Mouse (Mus musculus) forebrain, embryonic 12.5 days (tissue): ENCODE results near the gene Uqcrfs1. TPM values are rescaled to one million over a fixed set of nuclear protein-coding genes. Genes with fewer than 3 reads are reported as not detected.

ENCODE experiments used
- ATAC-seq: fragments of 200-750 bp; cut with Nextera tagmentation; 2 replicates; pipeline ENCODE4 v1.8.0; 2017; ENCODE audit warnings: moderate TSS enrichment; ENCODE audit not compliant: low FRiP score
- H3K27ac ChIP-seq: fragments of 300-500 bp; sonication (generic); 2 replicates; pipeline ENCODE4 v1.5.1; 2016; ENCODE audit warnings: mild to moderate bottlenecking
- H3K27me3 ChIP-seq: fragments of 300-500 bp; sonication (generic); 2 replicates; pipeline ENCODE4 v1.6.1; 2016; ENCODE audit warnings: mild to moderate bottlenecking
- H3K36me3 ChIP-seq: fragments of 300-500 bp; sonication (generic); replicated peaks from 2 replicates; pipeline ENCODE4 v1.6.1; 2016; ENCODE audit warnings: mild to moderate bottlenecking
- H3K4me1 ChIP-seq: fragments of 300-500 bp; sonication (generic); 2 replicates; pipeline ENCODE4 v1.6.1; 2016
- H3K4me2 ChIP-seq: fragments of 300-500 bp; sonication (generic); 2 replicates; pipeline ENCODE4 v1.6.1; 2016; ENCODE audit warnings: mild to moderate bottlenecking, moderate library complexity
- H3K4me3 ChIP-seq: fragments of 300-500 bp; sonication (generic); replicated peaks from 2 replicates; pipeline ENCODE4 v1.5.1; 2016; ENCODE audit warnings: mild to moderate bottlenecking
- H3K9ac ChIP-seq: fragments of 300-500 bp; sonication (generic); 2 replicates; pipeline ENCODE4 v1.6.1; 2016; ENCODE audit warnings: mild to moderate bottlenecking
- H3K9me3 ChIP-seq: fragments of 300-500 bp; sonication (generic); 2 replicates; pipeline ENCODE4 v1.6.1; 2016
- WGBS: fragments of 180-500 bp; shearing (Covaris S2); methylation state at CpG from one replicate; pipeline ENCODE4 v1.1.7; 2016; 5-methylcytosine and 5-hydroxymethylcytosine counted together
- polyA plus RNA-seq: library from polyadenylated mRNA; unstranded; fragments of >200 nt; fragmentation: Nextera tagmentation; extraction: Ambion mirVana; gene quantifications from 2 replicates; pipeline ENCODE4 v1.2.1, GENCODE M21; 2016

The Uqcrfs1 gene
- 226 and 227 TPM in 2 replicates for polyA plus RNA-seq

DNA sequence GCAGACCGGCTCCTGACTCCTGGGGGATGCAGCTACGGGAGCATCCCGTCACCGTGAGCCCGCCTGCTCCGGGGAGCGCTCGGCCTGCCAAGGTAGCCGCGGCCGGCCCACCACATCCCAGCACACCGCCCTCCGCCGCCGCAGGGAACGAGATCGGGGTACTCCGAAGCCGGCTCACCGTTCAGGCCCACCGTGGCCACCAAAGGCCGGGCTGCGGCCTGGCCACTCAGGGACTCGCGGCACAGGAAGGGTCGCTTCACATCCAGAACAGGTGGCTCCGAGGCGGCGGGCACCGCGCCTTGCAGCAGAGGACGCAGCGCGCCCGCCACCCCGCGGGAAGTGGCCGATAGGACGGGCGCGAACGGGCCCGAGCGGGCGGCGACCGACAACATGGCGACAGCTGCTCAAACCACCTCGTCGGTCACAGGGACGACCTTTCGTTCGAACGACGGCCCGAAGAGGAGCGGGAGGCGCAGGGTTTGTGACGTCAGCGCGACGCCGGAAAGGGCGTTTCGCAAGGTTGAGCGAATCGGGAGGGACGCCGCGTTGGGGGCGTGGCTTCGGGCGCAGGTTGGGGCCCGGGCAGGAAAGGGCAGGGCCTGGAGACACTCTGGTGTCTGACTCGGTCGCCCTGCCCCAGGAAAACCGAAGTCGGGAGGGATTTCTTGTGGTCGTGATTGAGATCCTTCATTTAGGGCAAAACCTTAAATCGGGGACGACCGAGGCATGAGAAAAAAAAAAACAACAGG, at the start of gene Uqcrfs1:
Uqcrfs1 (minus strand) TSS at position 507 of the 749 bp plus-strand sequence.
- WGBS: under 1% methylated on average over 82 of the region's 82 CpGs
- Histone ChIP-seq H3K4me2 (peak within 1 kb of the TSS; percentile 83), H3K4me3 (peak within 1 kb of the TSS; percentile 95), H3K27me3 (no peaks in the 10 kb centered on the region), H3K9me3 (no peaks in the 10 kb centered on the region), H3K9ac (peak within 1 kb of the TSS; percentile 89), H3K4me1 (peaks cover 20% of the 10 kb centered on the region), H3K36me3 (peaks cover 7% of the 10 kb centered on the region), H3K27ac (peak within 1 kb of the TSS; percentile 66; the same call in 1 of the 2 replicates)
- peak; percentile 99 for ATAC-seq

DNA sequence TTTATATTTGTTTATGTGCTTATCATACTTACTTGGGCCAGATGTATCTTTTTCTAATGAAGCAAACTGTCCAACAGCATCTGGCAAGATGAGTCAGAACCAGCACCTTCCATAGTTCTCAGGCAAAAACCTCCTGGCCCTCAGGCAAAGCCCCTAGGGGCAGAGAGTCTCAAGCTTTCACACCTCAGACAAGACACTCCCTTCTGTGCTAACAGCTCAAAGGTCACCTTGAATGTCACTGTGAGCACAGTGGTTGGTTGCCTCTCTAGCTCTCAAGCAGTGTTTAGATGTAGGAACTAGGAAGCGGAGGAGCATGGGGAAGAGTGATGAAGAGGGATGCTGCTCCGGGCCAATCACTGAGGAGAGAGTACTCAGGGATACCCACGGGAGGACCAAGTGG, 40.6 kb upstream of the Uqcrfs1 start:
- Histone ChIP-seq H3K27me3 (no peaks in the 10 kb centered on the region; the same call in 1 of the 2 replicates), H3K9me3 (no peaks in the 10 kb centered on the region), H3K4me3 (no peak overlapping the region), H3K4me2 (no peak overlapping the region), H3K27ac (no peak overlapping the region), H3K36me3 (no peaks in the 10 kb centered on the region), H3K4me1 (no peaks in the 10 kb centered on the region), H3K9ac (no peak overlapping the region)
- 94% methylated on average over 3 of the region's 3 CpGs for WGBS
- ATAC-seq: no peak

- no peaks in the 10 kb centered on the region for H3K36me3 ChIP-seq
- H3K4me2 ChIP-seq: no peak overlapping the region
- no peak overlapping the region for H3K9ac ChIP-seq
- no peaks in the 10 kb centered on the region; the same call in 1 of the 2 replicates for H3K27me3 ChIP-seq
- no peak overlapping the region for H3K27ac ChIP-seq
- no peak overlapping the region for H3K4me3 ChIP-seq
- 74% methylated on average over 2 of the region's 2 CpGs for WGBS
- H3K4me1 ChIP-seq: no peaks in the 10 kb centered on the region
- no peaks in the 10 kb centered on the region for H3K9me3 ChIP-seq
- no peak for ATAC-seq
Measured at GRCm38 (mm10) chr13:30582541-30582940, 37.4 kb upstream of the Uqcrfs1 start.

DNA sequence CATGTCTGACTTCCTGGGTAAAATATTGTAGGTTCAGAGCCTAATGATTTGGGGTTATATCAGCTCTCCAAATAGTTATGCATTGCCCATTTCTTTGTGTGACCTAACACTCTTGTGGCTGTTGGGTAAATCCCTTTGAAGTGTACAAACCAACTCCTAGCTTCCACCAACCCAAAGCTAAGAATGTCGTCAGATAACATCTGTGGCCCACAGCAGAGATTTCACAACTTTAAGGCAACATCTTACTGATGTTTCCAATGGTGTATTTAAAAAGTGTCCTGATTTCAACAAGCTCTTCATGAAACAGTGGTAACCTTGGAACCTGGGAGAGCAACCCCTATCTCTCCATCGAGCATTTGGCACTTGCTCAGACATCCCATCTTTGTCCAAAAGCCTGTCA, 33.6 kb upstream of the Uqcrfs1 start:
- 92% methylated on average over 2 of the region's 2 CpGs for WGBS
- Histone ChIP-seq H3K36me3 (no peaks in the 10 kb centered on the region), H3K4me2 (no peak overlapping the region), H3K9me3 (no peaks in the 10 kb centered on the region), H3K9ac (no peak overlapping the region), H3K27ac (no peak overlapping the region), H3K4me3 (no peak overlapping the region), H3K27me3 (no peaks in the 10 kb centered on the region), H3K4me1 (no peaks in the 10 kb centered on the region)
- ATAC-seq: no peak

- Histone ChIP-seq H3K4me1 (no peaks in the 10 kb centered on the region), H3K27me3 (no peaks in the 10 kb centered on the region), H3K9ac (no peak overlapping the region), H3K27ac (no peak overlapping the region), H3K9me3 (no peaks in the 10 kb centered on the region), H3K4me3 (no peak overlapping the region), H3K4me2 (no peak overlapping the region), H3K36me3 (no peaks in the 10 kb centered on the region)
- WGBS: 76% methylated on average over 2 of the region's 2 CpGs
- no peak for ATAC-seq
Measured at GRCm38 (mm10) chr13:30576819-30577218, 31.7 kb upstream of the Uqcrfs1 start.

GRCm38 (mm10) chr13:30572971-30573370, 27.8 kb upstream of the Uqcrfs1 start:
- Histone ChIP-seq H3K4me2 (no peak overlapping the region), H3K9ac (no peak overlapping the region), H3K4me3 (no peak overlapping the region), H3K36me3 (no peaks in the 10 kb centered on the region), H3K9me3 (no peaks in the 10 kb centered on the region), H3K4me1 (no peaks in the 10 kb centered on the region), H3K27me3 (no peaks in the 10 kb centered on the region), H3K27ac (no peak overlapping the region)
- 63% methylated on average over 4 of the region's 4 CpGs for WGBS
- ATAC-seq: no peak

DNA sequence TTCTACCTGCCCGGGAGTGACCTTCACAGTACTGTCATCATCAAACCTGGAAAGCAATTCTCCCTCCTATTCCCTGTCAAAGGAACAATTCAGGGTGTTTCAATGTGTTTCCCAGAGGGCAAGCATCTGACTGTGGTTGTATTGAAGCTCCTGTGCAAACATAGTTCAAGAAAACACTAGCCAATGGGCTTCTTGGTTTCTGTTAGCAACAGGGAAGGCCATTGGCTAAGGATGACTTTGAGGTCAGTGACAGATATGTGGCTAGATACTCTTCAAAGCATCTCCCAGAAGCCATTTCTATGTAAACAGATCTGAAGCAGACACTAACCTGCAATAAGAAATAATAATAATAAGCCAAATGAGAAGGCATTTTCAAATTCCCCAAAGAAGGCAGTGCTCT, 25.0 kb upstream of the Uqcrfs1 start:
- H3K9ac ChIP-seq: no peak overlapping the region
- H3K4me2 ChIP-seq: no peak overlapping the region
- no peaks in the 10 kb centered on the region for H3K27me3 ChIP-seq
- H3K36me3 ChIP-seq: no peaks in the 10 kb centered on the region
- H3K9me3 ChIP-seq: no peaks in the 10 kb centered on the region
- ATAC-seq: no peak
- no peak overlapping the region for H3K27ac ChIP-seq
- no peak overlapping the region for H3K4me3 ChIP-seq
- no peaks in the 10 kb centered on the region for H3K4me1 ChIP-seq
- 75% methylated on average over 1 of the region's 1 CpGs for WGBS

GRCm38 (mm10) chr13:30567571-30567970, 22.4 kb upstream of the Uqcrfs1 start:
- ATAC-seq: no peak
- H3K9me3 ChIP-seq: no peaks in the 10 kb centered on the region
- no peak overlapping the region for H3K9ac ChIP-seq
- 71% methylated on average over 7 of the region's 7 CpGs for WGBS
- no peak overlapping the region for H3K4me2 ChIP-seq
- no peak overlapping the region for H3K27ac ChIP-seq
- no peaks in the 10 kb centered on the region for H3K36me3 ChIP-seq
- no peaks in the 10 kb centered on the region for H3K27me3 ChIP-seq
- H3K4me3 ChIP-seq: no peak overlapping the region
- no peaks in the 10 kb centered on the region for H3K4me1 ChIP-seq

- Histone ChIP-seq H3K36me3 (no peaks in the 10 kb centered on the region), H3K27me3 (no peaks in the 10 kb centered on the region), H3K4me1 (no peaks in the 10 kb centered on the region), H3K4me2 (no peak overlapping the region), H3K9ac (no peak overlapping the region), H3K4me3 (no peak overlapping the region), H3K9me3 (no peaks in the 10 kb centered on the region), H3K27ac (no peak overlapping the region)
- 69% methylated on average over 8 of the region's 8 CpGs for WGBS
- no peak for ATAC-seq
Measured at GRCm38 (mm10) chr13:30566767-30567166, 21.6 kb upstream of the Uqcrfs1 start.

- H3K27me3 ChIP-seq: no peaks in the 10 kb centered on the region
- no peaks in the 10 kb centered on the region for H3K4me1 ChIP-seq
- H3K4me2 ChIP-seq: no peak overlapping the region
- no peak for ATAC-seq
- H3K9me3 ChIP-seq: no peaks in the 10 kb centered on the region
- H3K4me3 ChIP-seq: no peak overlapping the region
- H3K9ac ChIP-seq: no peak overlapping the region
- WGBS: 85% methylated on average over 1 of the region's 1 CpGs
- H3K27ac ChIP-seq: no peak overlapping the region
- no peaks in the 10 kb centered on the region for H3K36me3 ChIP-seq
Measured at GRCm38 (mm10) chr13:30560603-30561002, 15.4 kb upstream of the Uqcrfs1 start.

- no peaks in the 10 kb centered on the region for H3K4me1 ChIP-seq
- WGBS: 87% methylated on average over 5 of the region's 5 CpGs
- ATAC-seq: no peak
- no peaks in the 10 kb centered on the region for H3K36me3 ChIP-seq
- H3K27ac ChIP-seq: no peak overlapping the region
- no peaks in the 10 kb centered on the region for H3K9me3 ChIP-seq
- no peak overlapping the region for H3K9ac ChIP-seq
- no peaks in the 10 kb centered on the region for H3K27me3 ChIP-seq
- H3K4me3 ChIP-seq: no peak overlapping the region
- no peak overlapping the region for H3K4me2 ChIP-seq
Measured at GRCm38 (mm10) chr13:30560052-30560451, 14.9 kb upstream of the Uqcrfs1 start.

DNA sequence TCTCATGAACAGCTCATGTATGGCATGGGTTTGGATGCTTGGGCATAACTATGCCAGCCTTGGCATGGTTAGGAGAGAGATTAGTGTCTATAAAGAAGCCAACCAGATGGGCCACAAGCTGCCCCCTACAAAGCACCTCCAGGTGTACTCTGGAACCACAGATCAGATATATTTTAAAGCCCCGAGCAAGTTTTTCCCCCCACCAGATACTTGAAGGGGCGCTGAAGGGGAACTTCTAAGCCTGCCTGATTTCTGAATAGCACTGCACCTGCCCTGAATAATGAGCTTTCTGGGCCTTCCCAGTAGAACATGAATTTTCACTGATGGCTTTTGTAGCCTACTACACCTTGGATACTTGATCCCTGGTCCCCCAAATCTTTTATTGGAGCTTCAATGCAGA, 12.6 kb upstream of the Uqcrfs1 start:
- Histone ChIP-seq H3K9ac (no peak overlapping the region), H3K9me3 (no peaks in the 10 kb centered on the region), H3K27me3 (no peaks in the 10 kb centered on the region), H3K27ac (no peak overlapping the region), H3K4me3 (no peak overlapping the region), H3K4me2 (no peak overlapping the region), H3K4me1 (no peaks in the 10 kb centered on the region), H3K36me3 (no peaks in the 10 kb centered on the region)
- 79% methylated on average over 2 of the region's 2 CpGs for WGBS
- no peak for ATAC-seq

DNA sequence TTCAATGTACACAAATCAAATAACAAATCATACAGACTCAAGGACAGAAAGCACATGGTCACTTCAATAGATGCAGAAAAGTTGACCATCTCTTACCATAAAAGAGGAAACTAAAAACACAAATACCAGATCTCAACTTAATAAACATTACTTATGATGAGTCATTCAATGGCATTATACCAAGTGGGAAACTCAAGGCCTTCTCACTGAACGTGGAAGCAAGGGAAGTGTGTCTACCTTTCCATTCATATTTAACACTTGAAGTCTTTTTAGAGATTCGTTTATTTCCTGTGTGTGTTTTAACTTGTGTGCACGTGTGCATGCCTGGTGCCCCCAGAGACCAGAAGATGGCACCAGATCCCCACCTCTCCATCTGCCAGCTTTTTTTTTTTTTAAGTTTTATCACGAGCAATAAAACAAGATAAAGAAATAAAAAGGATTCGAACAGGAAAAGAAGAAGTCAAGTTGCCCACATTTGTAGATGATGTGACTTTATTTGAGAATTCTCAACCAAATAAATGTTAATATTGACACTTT, 8.0 kb upstream of the Uqcrfs1 start:
- Histone ChIP-seq H3K27me3 (0 out of 2 replicates have a peak, but pooled peaks cover 4% of the 10 kb centered on the region), H3K4me2 (no peak overlapping the region), H3K4me1 (no peaks in the 10 kb centered on the region), H3K9me3 (no peaks in the 10 kb centered on the region), H3K4me3 (no peak overlapping the region), H3K27ac (no peak overlapping the region), H3K9ac (no peak overlapping the region), H3K36me3 (no peaks in the 10 kb centered on the region)
- ATAC-seq: no peak
- 52% methylated on average over 5 of the region's 5 CpGs for WGBS
